Mouse (Mus musculus) cerebellum, adult 2 months (tissue): ENCODE data around the gene N4bp1.

Source experiments
- CTCF ChIP-seq: fragments of 200-500 bp; IDR thresholded peaks from 2 replicates; pipeline ENCODE4 v1.5.1; 2011; ENCODE audit warnings: low read depth, mild to moderate bottlenecking, control low read depth, low read length, moderate library complexity, borderline replicate concordance; ENCODE audit not compliant: insufficient read depth
- POLR2A ChIP-seq: fragments of 200-500 bp; IDR thresholded peaks from 2 replicates; pipeline ENCODE4 v1.6.1; 2011; ENCODE audit warnings: low read length, control low read depth, borderline replicate concordance; ENCODE audit not compliant: insufficient read depth

DNA sequence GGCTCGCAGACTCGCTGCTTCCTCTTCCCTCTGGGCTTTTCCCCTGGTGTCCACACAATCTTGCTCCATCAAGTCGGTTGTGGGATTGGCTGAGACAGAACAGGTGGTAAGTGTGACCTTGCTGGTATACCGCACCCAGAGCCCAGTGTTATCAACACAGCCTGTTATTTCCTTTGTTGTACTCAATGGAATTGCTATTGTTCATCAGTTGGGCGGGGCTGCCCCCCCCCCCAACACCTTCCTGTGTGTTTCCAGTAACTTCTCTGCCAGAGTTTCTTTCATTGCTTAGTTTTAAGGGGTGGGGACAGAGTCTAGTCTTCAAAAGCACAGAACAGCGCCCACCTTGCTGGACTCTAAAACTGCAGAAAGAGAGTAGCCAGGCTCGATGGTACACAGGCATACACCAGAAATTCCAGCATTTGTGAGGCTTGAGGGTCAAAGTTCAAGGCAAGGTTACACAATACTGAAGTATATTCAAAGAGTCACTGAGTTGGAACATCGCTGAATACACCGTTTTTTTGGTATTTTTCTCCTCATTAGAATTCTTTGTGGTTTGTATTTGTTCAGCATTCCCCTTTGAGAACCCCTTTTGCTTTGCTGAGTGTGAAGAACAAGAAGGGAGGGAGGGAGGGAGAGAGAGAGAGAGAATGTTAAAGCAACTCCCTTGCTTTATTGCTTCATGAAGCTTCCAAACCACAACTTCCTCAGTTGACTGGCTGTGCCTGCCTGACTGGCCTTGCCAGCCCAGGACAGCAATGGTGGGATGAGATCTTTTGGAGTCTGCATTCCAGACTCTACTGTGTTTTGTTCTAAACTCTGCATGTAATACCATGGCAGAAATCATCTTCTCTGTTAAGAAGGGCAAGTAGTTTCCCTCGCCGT lies 3.2 kb upstream of the N4bp1 start:
- TF ChIP-seq POLR2A, result no peak
- no peak for TF ChIP-seq CTCF
